Mouse (Mus musculus) lung, embryonic 16.5 days (tissue): ENCODE results near the gene Clcn2. TPM values are rescaled to one million over a fixed set of nuclear protein-coding genes. Genes with fewer than 3 reads are reported as not detected.

Experiments used
- ATAC-seq: fragments of 200-750 bp; cut with Nextera tagmentation; 2 replicates; pipeline ENCODE4 v1.8.0; 2017; ENCODE audit warnings: low read depth, mild to moderate bottlenecking, moderate library complexity
- H3K27ac ChIP-seq: fragments of 300-500 bp; sonication (generic); 2 replicates; pipeline ENCODE4 v1.5.1; 2014; ENCODE audit warnings: mild to moderate bottlenecking, control low read depth, low read length
- H3K27me3 ChIP-seq: fragments of 300-500 bp; sonication (generic); 2 replicates; pipeline ENCODE4 v1.6.1; 2014; ENCODE audit warnings: low read depth, low read length, mixed read lengths; ENCODE audit not compliant: control insufficient read depth, insufficient read depth
- H3K36me3 ChIP-seq: fragments of 300-500 bp; sonication (generic); 2 replicates; pipeline ENCODE4 v1.6.1; 2014; ENCODE audit warnings: low read length; ENCODE audit not compliant: control insufficient read depth, insufficient read depth
- H3K4me1 ChIP-seq: fragments of 300-500 bp; sonication (generic); replicated peaks from 2 replicates; pipeline ENCODE4 v1.6.1; 2014; ENCODE audit warnings: low read length, mixed read lengths; ENCODE audit not compliant: control insufficient read depth, insufficient read depth
- H3K4me2 ChIP-seq: fragments of 300-500 bp; sonication (generic); 2 replicates; pipeline ENCODE4 v1.6.1; 2014; ENCODE audit warnings: low read depth, low read length, control low read depth
- H3K4me3 ChIP-seq: fragments of 300-500 bp; sonication (generic); 2 replicates; pipeline ENCODE4 v1.5.1; 2014; ENCODE audit warnings: mild to moderate bottlenecking, low read length, control low read depth
- H3K9ac ChIP-seq: fragments of 300-500 bp; sonication (generic); 2 replicates; pipeline ENCODE4 v1.6.1; 2014; ENCODE audit warnings: low read length, control low read depth
- H3K9me3 ChIP-seq: fragments of 300-500 bp; sonication (generic); 2 replicates; pipeline ENCODE4 v1.6.1; 2016; ENCODE audit warnings: low read length; ENCODE audit not compliant: control insufficient read depth
- WGBS: fragments of 180-500 bp; shearing (Covaris S2); extraction: QIAGEN DNeasy Blood & Tissue Kit; methylation state at CpG from one replicate; pipeline ENCODE4 v1.1.7; 2014; 5-methylcytosine and 5-hydroxymethylcytosine counted together
- polyA plus RNA-seq: library from polyadenylated mRNA; unstranded; fragments of >200 nt; fragmentation: Nextera tagmentation; extraction: Ambion mirVana; gene quantifications from 2 replicates; pipeline ENCODE4 v1.2.1, GENCODE M21; 2015

The Clcn2 gene
- polyA plus RNA-seq, 1 experiment from 2014 or later = 5.8 TPM

- WGBS = 86% methylated on average over 7 of the region's 7 CpGs
- Histone ChIP-seq H3K4me2 (no peak overlapping the region), H3K27me3 (peaks cover 24% of the 10 kb centered on the region), H3K9ac (no peak overlapping the region), H3K27ac (no peak overlapping the region), H3K9me3 (no peaks in the 10 kb centered on the region), H3K36me3 (no peaks in the 10 kb centered on the region), H3K4me3 (no peak overlapping the region), H3K4me1 (peaks cover 11% of the 10 kb centered on the region)
- no peak for ATAC-seq
Measured at GRCm38 (mm10) chr16:20736168-20736567, 18.6 kb upstream of the Clcn2 start.

GRCm38 (mm10) chr16:20735651-20736050 is 18.1 kb upstream of the Clcn2 start:
- ATAC-seq = no peak
- 76% methylated on average over 5 of the region's 5 CpGs for WGBS
- H3K27me3 ChIP-seq = peaks cover 24% of the 10 kb centered on the region

GRCm38 (mm10) chr16:20733731-20734730 is 16.5 kb upstream of the Clcn2 start, which contains the start of gene Thpo:
TSS of gene Thpo (minus strand) at chr16:20734511.
- no peak for ATAC-seq
- H3K27ac ChIP-seq = no peak within 1 kb of the TSS
- peaks cover 24% of the 10 kb centered on the region for H3K27me3 ChIP-seq
- peak within 1 kb of the TSS; percentile 99 for H3K4me2 ChIP-seq
- H3K4me3 ChIP-seq = peak within 1 kb of the TSS; percentile 56
- H3K36me3 ChIP-seq = no peaks in the 10 kb centered on the region
- peak within 1 kb of the TSS; percentile 79 for H3K9ac ChIP-seq
- 5% methylated on average over 45 of the region's 45 CpGs for WGBS
- no peaks in the 10 kb centered on the region for H3K9me3 ChIP-seq
- H3K4me1 ChIP-seq = peaks cover 11% of the 10 kb centered on the region

More at GRCm38 (mm10) chr16:20735651-20736050, 18.1 kb upstream of the Clcn2 start:
- Histone ChIP-seq H3K4me2 (no peak overlapping the region), H3K4me3 (no peak overlapping the region), H3K9ac (no peak overlapping the region), H3K9me3 (no peaks in the 10 kb centered on the region), H3K4me1 (peaks cover 11% of the 10 kb centered on the region), H3K27ac (no peak overlapping the region), H3K36me3 (no peaks in the 10 kb centered on the region)

- Histone ChIP-seq H3K36me3 (no peaks in the 10 kb centered on the region), H3K9ac (peak within 1 kb of the TSS; percentile 79), H3K9me3 (no peaks in the 10 kb centered on the region), H3K4me1 (peaks cover 11% of the 10 kb centered on the region), H3K4me3 (peak within 1 kb of the TSS; percentile 56), H3K27ac (peak within 1 kb of the TSS; percentile 11; the same call in 1 of the 2 replicates), H3K4me2 (peak within 1 kb of the TSS; percentile 99), H3K27me3 (peaks cover 24% of the 10 kb centered on the region)
- WGBS = under 1% methylated on average over 54 of the region's 70 CpGs
- peak; percentile 91 for ATAC-seq
Measured at GRCm38 (mm10) chr16:20732925-20733730, 15.6 kb upstream of the Clcn2 start, which contains the start of gene Chrd. TSS of gene Chrd (plus strand) at chr16:20733127.

- Histone ChIP-seq H3K27me3 (peaks cover 24% of the 10 kb centered on the region), H3K27ac (peak overlapping the region; percentile 11; the same call in 1 of the 2 replicates)
- 1% methylated on average over 21 of the region's 30 CpGs for WGBS
Measured at GRCm38 (mm10) chr16:20732251-20732924, 14.8 kb upstream of the Clcn2 start.

GRCm38 (mm10) chr16:20731688-20732087 is 14.1 kb upstream of the Clcn2 start:
- Histone ChIP-seq H3K27me3 (peaks cover 24% of the 10 kb centered on the region), H3K27ac (no peak overlapping the region)
- 58% methylated on average over 5 of the region's 5 CpGs for WGBS

More at GRCm38 (mm10) chr16:20732251-20732924, 14.8 kb upstream of the Clcn2 start:
- peak overlapping the region; percentile 56 for H3K4me3 ChIP-seq
- peak overlapping the region; percentile 99 for H3K4me2 ChIP-seq
- no peaks in the 10 kb centered on the region for H3K9me3 ChIP-seq
- peak overlapping the region; percentile 79 for H3K9ac ChIP-seq
- no peaks in the 10 kb centered on the region for H3K36me3 ChIP-seq
- peaks cover 11% of the 10 kb centered on the region for H3K4me1 ChIP-seq
- peak; percentile 41 for ATAC-seq

GRCm38 (mm10) chr16:20730293-20730711 is 12.8 kb upstream of the Clcn2 start:
- whole genome bisulfite sequencing = 30% methylated on average over 5 of the region's 5 CpGs
- H3K9ac ChIP-seq = no peak overlapping the region
- no peak overlapping the region for H3K4me2 ChIP-seq
- ATAC-seq = no peak
- peaks cover 11% of the 10 kb centered on the region for H3K4me1 ChIP-seq
- no peak overlapping the region for H3K27ac ChIP-seq
- H3K27me3 ChIP-seq = peaks cover 18% of the 10 kb centered on the region
- no peaks in the 10 kb centered on the region for H3K9me3 ChIP-seq
- H3K4me3 ChIP-seq = no peak overlapping the region
- no peaks in the 10 kb centered on the region for H3K36me3 ChIP-seq

More at GRCm38 (mm10) chr16:20731688-20732087, 14.1 kb upstream of the Clcn2 start:
- Histone ChIP-seq H3K9me3 (no peaks in the 10 kb centered on the region), H3K4me1 (peaks cover 11% of the 10 kb centered on the region), H3K9ac (no peak overlapping the region), H3K4me3 (no peak overlapping the region), H3K4me2 (no peak overlapping the region), H3K36me3 (no peaks in the 10 kb centered on the region)
- no peak for ATAC-seq

GRCm38 (mm10) chr16:20726384-20726783 is 8.8 kb upstream of the Clcn2 start:
- 50% methylated on average over 1 of the region's 1 CpGs for WGBS
- no peak overlapping the region for H3K9ac ChIP-seq
- no peaks in the 10 kb centered on the region for H3K27me3 ChIP-seq
- no peak overlapping the region for H3K4me3 ChIP-seq
- no peaks in the 10 kb centered on the region for H3K4me1 ChIP-seq
- H3K9me3 ChIP-seq = no peaks in the 10 kb centered on the region
- H3K4me2 ChIP-seq = no peak overlapping the region
- no peak for ATAC-seq
- peaks cover 5% of the 10 kb centered on the region; the same call in 1 of the 2 replicates for H3K36me3 ChIP-seq
- H3K27ac ChIP-seq = no peak overlapping the region
